Mouse (Mus musculus): ENCODE measurements at regions not wholly inside any gene's neighbourhood (a gene's known extent, or its start where the extent isn't known, plus 50 kb on each side); places are given as distances from the start of the nearest gene placed in this dataset.

GRCm38 (mm10) chr10:98628191-98628590, 286.0 kb upstream of the Atp2b1 start:
- Histone ChIP-seq H3K4me2 (replicated peaks) (no peak overlapping the region), H3K27ac (no peak overlapping the region), H3K4me1 (replicated peaks; ENCODE audit: control insufficient read depth, insufficient read depth, low read length) (no peaks in the 10 kb centered on the region), H3K4me3 (replicated peaks; ENCODE audit: low read length) (no peak overlapping the region), H3K27me3 (ENCODE audit: control insufficient read depth, insufficient read depth, low read length) (no peaks in the 10 kb centered on the region), H3K9me3 (ENCODE audit: control insufficient read depth, low read length) (no peaks in the 10 kb centered on the region), H3K9ac (no peak overlapping the region), H3K36me3 (replicated peaks; ENCODE audit: control insufficient read depth, insufficient read depth) (no peaks in the 10 kb centered on the region)
- ATAC-seq (ENCODE audit: low FRiP score) (no peak), DNase-seq (ENCODE audit: low spot score) (no peak)
- 97% methylated on average over 1 of the region's 1 CpGs for WGBS

- H3K4me2 ChIP-seq (replicated peaks), result no peak overlapping the region
- H3K4me3 ChIP-seq (replicated peaks; ENCODE audit: low read length), result no peak overlapping the region
- no peak overlapping the region for H3K27ac ChIP-seq
- DNase-seq (ENCODE audit: low spot score) (no peak), ATAC-seq (ENCODE audit: low FRiP score) (no peak)
- no peaks in the 10 kb centered on the region for H3K4me1 ChIP-seq (replicated peaks; ENCODE audit: control insufficient read depth, insufficient read depth, low read length)
- no peaks in the 10 kb centered on the region for H3K9me3 ChIP-seq (ENCODE audit: control insufficient read depth, low read length)
- 80% methylated on average over 3 of the region's 3 CpGs for WGBS
- H3K36me3 ChIP-seq (replicated peaks; ENCODE audit: control insufficient read depth, insufficient read depth), result no peaks in the 10 kb centered on the region
- H3K27me3 ChIP-seq (ENCODE audit: control insufficient read depth, insufficient read depth, low read length), result no peaks in the 10 kb centered on the region
- H3K9ac ChIP-seq, result no peak overlapping the region
These were observed 285.0 kb upstream of the Atp2b1 start for GRCm38 (mm10) chr10:98629248-98629647.

GRCm38 (mm10) chr10:98637759-98638611, 276.2 kb upstream of the Atp2b1 start:
- Histone ChIP-seq H3K4me3 (replicated peaks; ENCODE audit: low read length) (no peak overlapping the region), H3K27ac (no peak overlapping the region), H3K9ac (no peak overlapping the region), H3K9me3 (ENCODE audit: control insufficient read depth, low read length) (no peaks in the 10 kb centered on the region), H3K36me3 (replicated peaks; ENCODE audit: control insufficient read depth, insufficient read depth) (no peaks in the 10 kb centered on the region), H3K4me2 (replicated peaks) (no peak overlapping the region), H3K4me1 (replicated peaks; ENCODE audit: control insufficient read depth, insufficient read depth, low read length) (no peaks in the 10 kb centered on the region), H3K27me3 (ENCODE audit: control insufficient read depth, insufficient read depth, low read length) (no peaks in the 10 kb centered on the region)
- ATAC-seq (ENCODE audit: low FRiP score) (no peak), DNase-seq (ENCODE audit: low spot score) (no peak)
- WGBS, result 83% methylated on average over 14 of the region's 14 CpGs

- no peak overlapping the region for H3K4me2 ChIP-seq (replicated peaks)
- WGBS, result 72% methylated on average over 10 of the region's 10 CpGs
- H3K36me3 ChIP-seq (replicated peaks; ENCODE audit: control insufficient read depth, insufficient read depth), result no peaks in the 10 kb centered on the region
- H3K4me1 ChIP-seq (replicated peaks; ENCODE audit: control insufficient read depth, insufficient read depth, low read length), result 0 out of 2 replicates have a peak, but pooled peaks cover 4% of the 10 kb centered on the region
- no peak overlapping the region for H3K9ac ChIP-seq
- peak; percentile 65 for ATAC-seq (ENCODE audit: low FRiP score)
- H3K4me3 ChIP-seq (replicated peaks; ENCODE audit: low read length), result no peak overlapping the region
- peak overlapping the region; percentile 35; the same call in 1 of the 2 replicates for H3K27ac ChIP-seq
- DNase-seq (ENCODE audit: low spot score), result no peak
- H3K27me3 ChIP-seq (ENCODE audit: control insufficient read depth, insufficient read depth, low read length), result no peaks in the 10 kb centered on the region
- H3K9me3 ChIP-seq (ENCODE audit: control insufficient read depth, low read length), result no peaks in the 10 kb centered on the region
These were observed 268.5 kb upstream of the Atp2b1 start for GRCm38 (mm10) chr10:98645681-98646122.

DNA sequence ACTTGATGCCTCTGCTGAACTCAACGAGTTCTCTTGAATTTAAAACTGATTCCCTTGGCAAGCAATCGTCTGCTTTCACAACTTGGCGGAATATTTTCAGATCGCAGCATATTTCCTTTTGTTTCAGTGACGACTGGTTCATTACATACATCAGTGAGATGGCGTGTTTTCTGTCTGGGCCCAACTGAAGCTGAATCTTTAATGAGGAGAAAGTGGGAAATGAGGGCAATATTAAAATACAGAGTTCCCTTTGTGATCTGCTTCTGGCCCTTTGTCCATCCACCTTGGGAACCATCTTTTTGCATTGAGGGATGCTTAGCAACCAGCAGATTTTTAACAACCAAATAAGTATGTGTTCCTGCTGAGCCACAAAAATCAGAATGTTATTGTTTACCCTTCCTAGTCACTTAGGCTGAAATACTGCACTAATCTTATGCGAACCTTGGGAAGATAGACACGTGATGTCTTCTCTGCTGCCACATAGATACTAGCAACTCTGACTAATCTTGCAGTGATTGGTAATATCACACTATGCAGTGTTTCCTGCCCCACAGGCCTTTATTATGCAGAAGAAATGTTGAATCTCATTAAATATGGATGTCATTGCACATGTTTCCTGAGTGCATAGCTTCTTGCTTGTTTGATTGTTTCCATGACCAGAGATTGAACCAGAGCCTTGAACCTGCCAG, 267.8 kb upstream of the Atp2b1 start:
- ATAC-seq (ENCODE audit: low FRiP score) (peak; percentile 68; the same call in 1 of the 2 replicates), DNase-seq (ENCODE audit: low spot score) (no peak)
- H3K9me3 ChIP-seq (ENCODE audit: control insufficient read depth, low read length), result no peaks in the 10 kb centered on the region
- H3K27ac ChIP-seq, result 0 out of 2 replicates have a peak overlapping the region, but pooled peaks have one; percentile 35
- H3K9ac ChIP-seq, result no peak overlapping the region
- 0 out of 2 replicates have a peak, but pooled peaks cover 4% of the 10 kb centered on the region for H3K4me1 ChIP-seq (replicated peaks; ENCODE audit: control insufficient read depth, insufficient read depth, low read length)
- H3K4me2 ChIP-seq (replicated peaks), result no peak overlapping the region
- no peaks in the 10 kb centered on the region for H3K27me3 ChIP-seq (ENCODE audit: control insufficient read depth, insufficient read depth, low read length)
- no peak overlapping the region for H3K4me3 ChIP-seq (replicated peaks; ENCODE audit: low read length)
- 54% methylated on average over 8 of the region's 8 CpGs for WGBS
- H3K36me3 ChIP-seq (replicated peaks; ENCODE audit: control insufficient read depth, insufficient read depth), result no peaks in the 10 kb centered on the region

DNA sequence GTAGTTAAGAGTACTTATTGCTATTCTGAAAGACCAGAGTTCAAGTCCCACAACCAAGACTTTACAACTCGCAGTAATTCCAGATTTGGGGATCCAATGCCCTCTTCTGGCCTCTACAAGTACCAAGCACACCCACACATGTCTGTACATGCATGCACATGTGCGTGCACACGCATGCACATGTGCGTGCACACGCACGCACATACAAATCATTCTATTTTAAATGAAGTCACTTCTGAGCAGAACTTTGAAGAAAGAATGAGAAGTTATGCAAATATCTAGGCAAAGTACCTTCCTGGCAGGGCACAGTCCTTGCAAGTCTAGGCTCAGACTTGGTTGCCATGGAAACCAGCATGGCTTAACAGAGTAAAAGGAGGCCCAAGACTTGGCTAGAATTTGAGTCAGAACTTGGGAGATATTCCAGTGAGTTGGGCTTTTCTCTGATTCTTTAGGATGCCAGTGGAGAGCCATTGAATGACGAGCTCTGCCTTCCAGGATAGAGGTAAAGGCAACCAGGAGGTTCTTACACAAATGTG, 265.4 kb upstream of the Atp2b1 start:
- no peaks in the 10 kb centered on the region for H3K36me3 ChIP-seq (replicated peaks; ENCODE audit: control insufficient read depth, insufficient read depth)
- no peak overlapping the region for H3K9ac ChIP-seq
- ATAC-seq (ENCODE audit: low FRiP score) (no peak), DNase-seq (ENCODE audit: low spot score) (no peak)
- 93% methylated on average over 7 of the region's 7 CpGs for WGBS
- H3K4me3 ChIP-seq (replicated peaks; ENCODE audit: low read length), result no peak overlapping the region
- no peak overlapping the region for H3K4me2 ChIP-seq (replicated peaks)
- no peaks in the 10 kb centered on the region for H3K27me3 ChIP-seq (ENCODE audit: control insufficient read depth, insufficient read depth, low read length)
- H3K27ac ChIP-seq, result no peak overlapping the region
- H3K9me3 ChIP-seq (ENCODE audit: control insufficient read depth, low read length), result no peaks in the 10 kb centered on the region
- 0 out of 2 replicates have a peak, but pooled peaks cover 4% of the 10 kb centered on the region for H3K4me1 ChIP-seq (replicated peaks; ENCODE audit: control insufficient read depth, insufficient read depth, low read length)

DNA sequence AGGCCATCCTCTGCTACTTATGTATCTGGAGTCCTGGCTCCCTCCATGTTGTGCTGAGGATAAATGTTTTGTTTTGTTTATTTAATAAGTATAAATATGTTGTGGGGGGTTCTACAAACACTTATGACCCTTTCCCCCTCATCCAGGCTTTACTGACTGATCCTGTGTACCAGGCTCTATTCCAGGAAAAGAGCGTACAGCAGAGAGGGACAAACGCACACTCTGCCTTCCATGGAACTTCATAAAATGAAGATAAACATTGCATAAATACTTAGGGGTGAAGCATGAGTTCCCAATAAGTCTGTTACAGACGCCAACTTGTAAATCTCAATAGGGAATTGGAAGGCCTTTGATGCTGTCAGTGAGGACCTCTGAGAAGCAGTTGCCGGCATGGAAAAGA, 263.7 kb upstream of the Atp2b1 start:
- Histone ChIP-seq H3K4me3 (replicated peaks; ENCODE audit: low read length) (no peak overlapping the region), H3K4me1 (replicated peaks; ENCODE audit: control insufficient read depth, insufficient read depth, low read length) (0 out of 2 replicates have a peak, but pooled peaks cover 4% of the 10 kb centered on the region), H3K27ac (no peak overlapping the region), H3K4me2 (replicated peaks) (no peak overlapping the region), H3K27me3 (ENCODE audit: control insufficient read depth, insufficient read depth, low read length) (no peaks in the 10 kb centered on the region), H3K9me3 (ENCODE audit: control insufficient read depth, low read length) (no peaks in the 10 kb centered on the region), H3K36me3 (replicated peaks; ENCODE audit: control insufficient read depth, insufficient read depth) (no peaks in the 10 kb centered on the region), H3K9ac (no peak overlapping the region)
- WGBS, result 89% methylated on average over 4 of the region's 4 CpGs
- ATAC-seq (ENCODE audit: low FRiP score) (no peak), DNase-seq (ENCODE audit: low spot score) (no peak)

- DNase-seq (ENCODE audit: low spot score) (no peak), ATAC-seq (ENCODE audit: low FRiP score) (no peak)
- no peak overlapping the region for H3K9ac ChIP-seq
- no peaks in the 10 kb centered on the region for H3K27me3 ChIP-seq (ENCODE audit: control insufficient read depth, insufficient read depth, low read length)
- no peaks in the 10 kb centered on the region for H3K9me3 ChIP-seq (ENCODE audit: control insufficient read depth, low read length)
- H3K4me2 ChIP-seq (replicated peaks), result no peak overlapping the region
- H3K4me3 ChIP-seq (replicated peaks; ENCODE audit: low read length), result no peak overlapping the region
- 0 out of 2 replicates have a peak, but pooled peaks cover 4% of the 10 kb centered on the region for H3K4me1 ChIP-seq (replicated peaks; ENCODE audit: control insufficient read depth, insufficient read depth, low read length)
- 81% methylated on average over 6 of the region's 6 CpGs for WGBS
- H3K27ac ChIP-seq, result no peak overlapping the region
- H3K36me3 ChIP-seq (replicated peaks; ENCODE audit: control insufficient read depth, insufficient read depth), result no peaks in the 10 kb centered on the region
These were observed 263.1 kb upstream of the Atp2b1 start for GRCm38 (mm10) chr10:98651127-98651526.

DNA sequence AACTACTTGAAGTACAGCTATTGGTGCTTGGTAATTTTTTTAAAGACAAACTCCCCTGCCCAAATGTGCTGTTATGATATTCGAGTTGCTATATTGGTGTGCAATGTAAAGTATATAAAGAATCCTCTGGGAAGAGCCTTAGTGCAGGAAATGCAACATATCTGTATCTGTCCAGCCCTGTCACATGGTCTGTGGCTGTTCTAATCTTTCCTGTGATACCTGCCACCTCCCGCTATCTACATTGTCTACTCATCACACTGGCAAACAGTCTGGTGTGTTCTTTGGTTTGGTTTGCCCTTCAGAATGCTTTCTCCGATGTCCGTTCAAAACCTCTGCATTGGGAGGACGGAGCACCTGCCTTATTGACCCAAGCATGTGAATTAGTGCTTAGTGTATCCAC, 262.6 kb upstream of the Atp2b1 start:
- no peak overlapping the region for H3K27ac ChIP-seq
- no peak for DNase-seq (ENCODE audit: low spot score)
- H3K4me1 ChIP-seq (replicated peaks; ENCODE audit: control insufficient read depth, insufficient read depth, low read length), result 0 out of 2 replicates have a peak, but pooled peaks cover 1% of the 10 kb centered on the region
- H3K9ac ChIP-seq, result no peak overlapping the region
- no peaks in the 10 kb centered on the region for H3K36me3 ChIP-seq (replicated peaks; ENCODE audit: control insufficient read depth, insufficient read depth)
- H3K4me2 ChIP-seq (replicated peaks), result no peak overlapping the region
- no peaks in the 10 kb centered on the region for H3K27me3 ChIP-seq (ENCODE audit: control insufficient read depth, insufficient read depth, low read length)
- no peak for ATAC-seq (ENCODE audit: low FRiP score)
- no peaks in the 10 kb centered on the region for H3K9me3 ChIP-seq (ENCODE audit: control insufficient read depth, low read length)
- 95% methylated on average over 5 of the region's 5 CpGs for WGBS
- H3K4me3 ChIP-seq (replicated peaks; ENCODE audit: low read length), result no peak overlapping the region
